ENCODE assay signal across 12 mouse cellular contexts in the genomic region with DNA sequence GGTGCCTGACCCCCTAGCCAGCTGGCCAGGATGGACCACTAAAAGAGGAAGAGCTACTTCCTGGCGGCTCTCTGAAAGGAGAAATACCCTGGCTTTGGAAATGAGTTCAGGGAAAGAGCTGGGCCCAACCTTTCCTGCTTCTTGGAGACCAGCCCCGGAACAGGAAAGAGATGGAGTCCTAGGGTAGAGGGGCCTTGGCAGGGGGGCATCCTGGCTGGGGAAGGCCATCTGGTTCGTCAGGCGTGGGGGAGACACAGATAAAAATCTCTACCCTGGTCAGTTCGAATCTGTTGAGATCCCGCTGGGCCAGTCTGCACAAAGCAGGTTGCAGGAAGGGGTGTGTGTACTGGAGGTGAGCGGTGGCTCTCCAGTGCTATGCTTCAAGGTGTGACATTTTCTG. TPM values are rescaled to one million over a fixed set of nuclear protein-coding genes. Genes with fewer than 3 reads are reported as not detected.
A peak's percentile ranks its signal among the peaks of the same experiment; 100 is the strongest.
DNase-seq lines count a peak whose midpoint lies in the region; ATAC-seq and TF ChIP-seq lines count a peak whose summit lies in the region.
"Had no signal": no experiment of that assay in that cellular context is flagged by ENCODE, and none has a peak within 500 bp of the region (broad histone marks: within the 10 kb centered on the region; RNA-seq: fewer than 3 reads in every experiment).

No protein-coding gene starts in this region.

- 84% methylated on average over 7 of the region's 7 CpGs for WGBS in forebrain, embryonic 10.5 days
- 79% methylated on average over 7 of the region's 7 CpGs for WGBS in forebrain, embryonic 11.5 days
- 42% methylated on average over 7 of the region's 7 CpGs for WGBS in lung, postnatal 0 days
- 37% methylated on average over 7 of the region's 7 CpGs for WGBS in lung, adult 2 months
- 57% methylated on average over 7 of the region's 7 CpGs for WGBS in heart, postnatal 0 days

- peaks cover 42% of the 10 kb centered on the region for H3K36me3 ChIP-seq in forebrain, embryonic 10.5 days (replicated peaks)
- H3K36me3 ChIP-seq in forebrain, embryonic 11.5 days (ENCODE audit: control insufficient read depth, insufficient read depth, low read length), result no peaks in the 10 kb centered on the region
- H3K36me3 ChIP-seq in lung, postnatal 0 days (ENCODE audit: insufficient read depth, low read length), result peaks cover 20% of the 10 kb centered on the region; the same call in 1 of the 2 replicates
- H3K36me3 ChIP-seq in heart, postnatal 0 days (replicated peaks; ENCODE audit: control insufficient read depth, insufficient read depth, low read length), result peaks cover 12% of the 10 kb centered on the region

- H3K27ac ChIP-seq in forebrain, embryonic 10.5 days, result 0 out of 2 replicates have a peak overlapping the region, but pooled peaks have one; percentile 20
- no peak overlapping the region for H3K27ac ChIP-seq in forebrain, embryonic 11.5 days (ENCODE audit: low read depth, low read length)
- peak overlapping the region; percentile 54 for H3K27ac ChIP-seq in lung, postnatal 0 days (ENCODE audit: low read length)
- peak overlapping the region; percentile 6; the same call in 1 of the 2 replicates for H3K27ac ChIP-seq in heart, postnatal 0 days (ENCODE audit: low read depth)
- H3K27ac ChIP-seq: hindbrain, embryonic 14.5 days had no signal

- TF ChIP-seq EP300 in lung, postnatal 0 days (IDR thresholded peaks at IDR 0.05), result peak; percentile 56; the same call in 1 of the 2 replicates
- TF ChIP-seq EP300 in heart, postnatal 0 days (IDR thresholded peaks at IDR 0.05; ENCODE audit: low read depth), result no peak

- no peak for TF ChIP-seq CTCF in lung, postnatal 0 days (IDR thresholded peaks at IDR 0.05)
- TF ChIP-seq CTCF in lung, adult 2 months (IDR thresholded peaks at IDR 0.05; ENCODE audit: insufficient read depth, low read length), result no peak
- TF ChIP-seq CTCF in heart, postnatal 0 days (IDR thresholded peaks at IDR 0.05; ENCODE audit: low read depth), result no peak

- H3K4me1 ChIP-seq in forebrain, embryonic 10.5 days, result peaks cover 52% of the 10 kb centered on the region
- H3K4me1 ChIP-seq in forebrain, embryonic 11.5 days (replicated peaks; ENCODE audit: control insufficient read depth, insufficient read depth, low read length), result 0 out of 2 replicates have a peak, but pooled peaks cover 2% of the 10 kb centered on the region
- peaks cover 14% of the 10 kb centered on the region; the same call in 1 of the 2 replicates for H3K4me1 ChIP-seq in lung, postnatal 0 days (ENCODE audit: insufficient read depth, low read depth, low read length)
- peaks cover 38% of the 10 kb centered on the region for H3K4me1 ChIP-seq in lung, adult 2 months (ENCODE audit: control insufficient read depth, insufficient read depth, low read length)
- H3K4me1 ChIP-seq in heart, postnatal 0 days (ENCODE audit: control insufficient read depth, insufficient read depth), result peaks cover 27% of the 10 kb centered on the region

- no peaks in the 10 kb centered on the region for H3K9me3 ChIP-seq in forebrain, embryonic 10.5 days
- no peaks in the 10 kb centered on the region for H3K9me3 ChIP-seq in forebrain, embryonic 11.5 days (ENCODE audit: control insufficient read depth, low read length)
- H3K9me3 ChIP-seq in lung, postnatal 0 days (ENCODE audit: low read length), result no peaks in the 10 kb centered on the region
- H3K9me3 ChIP-seq in heart, postnatal 0 days (replicated peaks; ENCODE audit: control insufficient read depth, low read length), result no peaks in the 10 kb centered on the region

- no peak overlapping the region for H3K9ac ChIP-seq in forebrain, embryonic 11.5 days (ENCODE audit: low read length)
- H3K9ac ChIP-seq in lung, postnatal 0 days (replicated peaks; ENCODE audit: low read depth), result no peak overlapping the region
- no peak overlapping the region for H3K9ac ChIP-seq in heart, postnatal 0 days (replicated peaks; ENCODE audit: low read depth, low read length)
- H3K9ac ChIP-seq: hindbrain, embryonic 14.5 days; liver, postnatal 0 days had no signal

- no peak for ATAC-seq in forebrain, embryonic 11.5 days (replicated peaks; ENCODE audit: low FRiP score)
- ATAC-seq in lung, postnatal 0 days, result peak; percentile 32
- peak; percentile 17; the same call in 1 of the 2 replicates for ATAC-seq in heart, postnatal 0 days (ENCODE audit: insufficient read depth, low read depth)
- ATAC-seq in megakaryocyte progenitor cell, adult 5-6 weeks (replicated peaks; ENCODE audit: poor library complexity), result 0 out of 2 replicates have a peak, but pooled peaks have one; percentile 14
- ATAC-seq: Patski had no signal

- no peak overlapping the region for H3K4me2 ChIP-seq in forebrain, embryonic 11.5 days (ENCODE audit: low read depth, low read length, severe bottlenecking)
- no peak overlapping the region for H3K4me2 ChIP-seq in lung, postnatal 0 days (replicated peaks; ENCODE audit: low read depth, low read length)
- H3K4me2 ChIP-seq in heart, postnatal 0 days (ENCODE audit: low read depth, low read length), result no peak overlapping the region
- H3K4me2 ChIP-seq: hindbrain, embryonic 14.5 days had no signal

- 0 out of 2 replicates have a peak, but pooled peaks cover 4% of the 10 kb centered on the region for H3K27me3 ChIP-seq in forebrain, embryonic 10.5 days (ENCODE audit: poor library complexity, severe bottlenecking)
- no peaks in the 10 kb centered on the region for H3K27me3 ChIP-seq in forebrain, embryonic 11.5 days (ENCODE audit: control insufficient read depth, insufficient read depth, low read length)
- H3K27me3 ChIP-seq in lung, postnatal 0 days (replicated peaks; ENCODE audit: insufficient read depth, low read length), result no peaks in the 10 kb centered on the region
- H3K27me3 ChIP-seq in heart, postnatal 0 days (ENCODE audit: control insufficient read depth, insufficient read depth, low read length), result no peaks in the 10 kb centered on the region
- H3K27me3 ChIP-seq: Patski had no signal

- no peak for TF ChIP-seq POLR2A in lung, adult 2 months (IDR thresholded peaks at IDR 0.05; ENCODE audit: borderline replicate concordance, extremely low read depth, low read depth, low read length)

- DNase-seq in forebrain, embryonic 10.5 days (ENCODE audit: extremely low spot score, low spot score), result no peak
- DNase-seq in forebrain, embryonic 11.5 days (ENCODE audit: low spot score), result no peak
- DNase-seq in lung, postnatal 0 days (ENCODE audit: low spot score), result peak; percentile 40
- DNase-seq in lung, adult 2 months, result no peak
- no peak for DNase-seq in heart, postnatal 0 days (ENCODE audit: low spot score)
- DNase-seq in right cerebral cortex, postnatal 25 days, result no peak
- no peak for DNase-seq in spleen, adult 12 weeks (ENCODE audit: low spot score)
- DNase-seq: liver, postnatal 0 days; retina, postnatal 1 day had no signal

- no peak overlapping the region for H3K4me3 ChIP-seq in forebrain, embryonic 10.5 days
- no peak overlapping the region for H3K4me3 ChIP-seq in forebrain, embryonic 11.5 days (ENCODE audit: low read depth, low read length)
- H3K4me3 ChIP-seq in lung, postnatal 0 days (ENCODE audit: low read depth, low read length), result no peak overlapping the region
- no peak overlapping the region for H3K4me3 ChIP-seq in lung, adult 2 months (replicated peaks; ENCODE audit: extremely low read depth, low read depth, low read length)
- no peak overlapping the region for H3K4me3 ChIP-seq in heart, postnatal 0 days (ENCODE audit: low read depth, low read length)

RNA-seq across cellular contexts. Expression of gene Epha2, which starts 15.0 kb away (rescaled TPM):
- 3.3 and 3.7 TPM in 2 replicates for polyA plus RNA-seq in forebrain, embryonic 10.5 days (2016; fragmentation: Nextera tagmentation; extraction: Ambion mirVana)
- polyA plus RNA-seq in forebrain, embryonic 11.5 days (2014; fragmentation: Nextera tagmentation; extraction: Ambion mirVana), result 1.3 and 2.3 TPM in 2 replicates
- 9.7 and 10.3 TPM in 2 replicates for polyA plus RNA-seq in lung, postnatal 0 days (2015; fragmentation: Nextera tagmentation; extraction: Ambion mirVana)
- polyA plus RNA-seq in lung, adult 2 months (2012; rRNA removed), result 54.0 and 68.8 TPM in 2 replicates
- 10.1 and 11.7 TPM in 2 replicates for total RNA-seq in heart, postnatal 0 days (2014; rRNA removed; ENCODE audit: low replicate concordance)
- 1.4 TPM in 2 replicates for polyA plus RNA-seq in heart, postnatal 0 days (2015; fragmentation: Nextera tagmentation; extraction: Ambion mirVana)
- 0.46 and 0.49 TPM in 2 replicates for total RNA-seq in megakaryocyte progenitor cell, adult 5-6 weeks (2015)
- 0.14 and 0.50 TPM in 2 replicates for total RNA-seq in megakaryocyte progenitor cell, adult 5-6 weeks (2017)

RNA-seq across cellular contexts. Expression of gene Fam131c, which starts 52.0 kb away (rescaled TPM):
- polyA plus RNA-seq in forebrain, embryonic 10.5 days (2016; fragmentation: Nextera tagmentation; extraction: Ambion mirVana), result 0.55 and 0.63 TPM in 2 replicates
- polyA plus RNA-seq in forebrain, embryonic 11.5 days (2014; fragmentation: Nextera tagmentation; extraction: Ambion mirVana), result 0.35 and 1.2 TPM in 2 replicates
- 0.79 and 0.83 TPM in 2 replicates for polyA plus RNA-seq in lung, postnatal 0 days (2015; fragmentation: Nextera tagmentation; extraction: Ambion mirVana)
- 0.70 and 2.1 TPM in 2 replicates for polyA plus RNA-seq in lung, adult 2 months (2012; rRNA removed)
- 2.2 TPM in 1 of 2 replicates, not detected in the other for total RNA-seq in heart, postnatal 0 days (2014; rRNA removed; ENCODE audit: low replicate concordance)
- 0.14 and 0.20 TPM in 2 replicates for polyA plus RNA-seq in heart, postnatal 0 days (2015; fragmentation: Nextera tagmentation; extraction: Ambion mirVana)
- not detected in 2 replicates for total RNA-seq in megakaryocyte progenitor cell, adult 5-6 weeks (2015)
- not detected in 2 replicates for total RNA-seq in megakaryocyte progenitor cell, adult 5-6 weeks (2017)
